ENCODE assay signal across 12 mouse cellular contexts in the genomic region with DNA sequence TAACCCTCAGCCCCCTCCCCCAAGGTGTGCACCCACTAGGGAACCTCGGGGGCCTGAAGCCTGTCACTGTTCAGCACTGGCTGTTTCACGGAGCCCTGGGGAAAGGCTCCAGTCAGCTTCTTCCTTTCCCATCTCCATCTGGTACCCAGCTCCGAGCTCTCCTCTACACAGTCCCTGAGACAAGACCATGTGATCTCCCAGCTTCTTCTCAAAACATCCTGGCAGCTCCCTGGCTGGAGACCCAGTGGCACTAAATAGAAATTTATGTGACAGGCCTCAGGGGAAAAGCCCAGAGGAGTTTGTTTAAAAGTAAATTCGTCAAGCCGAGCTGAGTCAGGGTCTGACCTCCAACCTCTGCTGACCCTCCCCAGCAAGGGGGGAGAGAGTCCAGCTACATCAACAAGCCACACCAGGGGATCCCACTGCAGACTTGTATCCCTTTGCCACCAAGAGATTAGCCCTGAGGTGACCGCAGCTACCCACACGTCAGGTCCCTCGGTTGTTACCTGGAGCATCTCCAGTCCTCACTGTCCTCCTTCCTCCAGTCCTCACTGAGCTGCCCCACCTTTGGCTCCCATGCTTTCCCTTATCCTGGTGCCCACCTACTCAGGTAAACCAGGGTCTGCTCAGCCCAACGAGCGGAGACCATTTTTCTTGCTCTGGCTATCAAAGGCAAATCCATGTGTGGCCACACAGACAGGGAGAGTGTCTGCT.
A peak's percentile ranks its signal among the peaks of the same experiment; 100 is the strongest.
DNase-seq lines count a peak whose midpoint lies in the region; ATAC-seq and TF ChIP-seq lines count a peak whose summit lies in the region.
"Had no signal": no experiment of that assay in that cellular context is flagged by ENCODE, and none has a peak within 500 bp of the region (broad histone marks: within the 10 kb centered on the region; RNA-seq: fewer than 3 reads in every experiment).

No protein-coding gene starts in this region.

- no peak overlapping the region for H3K27ac ChIP-seq in forebrain, postnatal 0 days (ENCODE audit: low read depth, low read length)
- H3K27ac ChIP-seq in forebrain, embryonic 12.5 days = no peak overlapping the region
- H3K27ac ChIP-seq in embryonic facial prominence, embryonic 10.5 days (replicated peaks) = 0 out of 2 replicates have a peak overlapping the region, but pooled peaks have one; percentile 41
- H3K27ac ChIP-seq: limb, embryonic 12.5 days had no signal

- no peak overlapping the region for H3K9ac ChIP-seq in forebrain, postnatal 0 days
- no peak overlapping the region for H3K9ac ChIP-seq in forebrain, embryonic 12.5 days
- H3K9ac ChIP-seq: embryonic facial prominence, embryonic 13.5 days; limb, embryonic 12.5 days had no signal

- H3K9me3 ChIP-seq in forebrain, postnatal 0 days (ENCODE audit: low read length) = no peaks in the 10 kb centered on the region
- no peaks in the 10 kb centered on the region for H3K9me3 ChIP-seq in forebrain, embryonic 12.5 days
- no peaks in the 10 kb centered on the region for H3K9me3 ChIP-seq in embryonic facial prominence, embryonic 10.5 days
- H3K9me3 ChIP-seq: embryonic facial prominence, embryonic 13.5 days; limb, embryonic 12.5 days had no signal

- H3K27me3 ChIP-seq in forebrain, postnatal 0 days (ENCODE audit: insufficient read depth, low read length) = no peaks in the 10 kb centered on the region
- no peaks in the 10 kb centered on the region for H3K27me3 ChIP-seq in forebrain, embryonic 12.5 days
- H3K27me3 ChIP-seq in embryonic facial prominence, embryonic 10.5 days (replicated peaks; ENCODE audit: low read depth, poor library complexity, severe bottlenecking) = no peaks in the 10 kb centered on the region
- H3K27me3 ChIP-seq: embryonic facial prominence, embryonic 13.5 days had no signal

- peak; percentile 72 for ATAC-seq in forebrain, postnatal 0 days
- no peak for ATAC-seq in forebrain, embryonic 12.5 days (ENCODE audit: low FRiP score)
- ATAC-seq: forebrain, embryonic 14.5 days had no signal

- peak; percentile 6 for DNase-seq in forebrain, postnatal 0 days
- DNase-seq in 3T3-L1 (ENCODE audit: low read depth, low spot score) = peak; percentile 22
- DNase-seq in embryonic facial prominence, embryonic 10.5 days (ENCODE audit: low spot score) = no peak
- DNase-seq in mesoderm, embryonic 11.5 days (ENCODE audit: low read depth, low spot score) = peak; percentile 71
- DNase-seq in adrenal gland, postnatal 10 days = no peak
- no peak for DNase-seq in c-Kit-positive CD71-positive TER-119-positive erythroid progenitor cells, embryonic 14.5 days (ENCODE audit: low spot score)
- no peak for DNase-seq in T-cell, adult 2 months (ENCODE audit: low spot score)

- H3K4me1 ChIP-seq in forebrain, postnatal 0 days (ENCODE audit: insufficient read depth) = no peaks in the 10 kb centered on the region; the same call in 1 of the 2 replicates
- H3K4me1 ChIP-seq in forebrain, embryonic 12.5 days = no peaks in the 10 kb centered on the region
- H3K4me1 ChIP-seq in embryonic facial prominence, embryonic 10.5 days = peaks cover 64% of the 10 kb centered on the region

- no peak for TF ChIP-seq CTCF in forebrain, postnatal 0 days (IDR thresholded peaks at IDR 0.05; ENCODE audit: low read depth)

- H3K36me3 ChIP-seq in forebrain, postnatal 0 days (ENCODE audit: insufficient read depth) = no peaks in the 10 kb centered on the region
- H3K36me3 ChIP-seq in forebrain, embryonic 12.5 days (replicated peaks) = no peaks in the 10 kb centered on the region
- H3K36me3 ChIP-seq in embryonic facial prominence, embryonic 10.5 days (replicated peaks) = no peaks in the 10 kb centered on the region
- H3K36me3 ChIP-seq: embryonic facial prominence, embryonic 13.5 days; limb, embryonic 12.5 days had no signal

- no peak overlapping the region for H3K4me2 ChIP-seq in forebrain, postnatal 0 days (ENCODE audit: low read depth)
- H3K4me2 ChIP-seq in forebrain, embryonic 12.5 days = no peak overlapping the region
- H3K4me2 ChIP-seq: embryonic facial prominence, embryonic 13.5 days; limb, embryonic 12.5 days had no signal

- H3K4me3 ChIP-seq in forebrain, postnatal 0 days (ENCODE audit: low read depth, low read length) = no peak overlapping the region
- H3K4me3 ChIP-seq in forebrain, embryonic 12.5 days (replicated peaks) = no peak overlapping the region
- no peak overlapping the region for H3K4me3 ChIP-seq in embryonic facial prominence, embryonic 10.5 days
- H3K4me3 ChIP-seq: embryonic facial prominence, embryonic 13.5 days; limb, embryonic 12.5 days; myocyte had no signal

- WGBS in forebrain, postnatal 0 days = 77% methylated on average over 10 of the region's 10 CpGs
- WGBS in forebrain, embryonic 12.5 days = 82% methylated on average over 10 of the region's 10 CpGs
- WGBS in embryonic facial prominence, embryonic 10.5 days = 51% methylated on average over 10 of the region's 10 CpGs

Comparison
In these comparisons a context has a peak if more than half of its experiments do, and no peak if none do; other contexts are left out.
1. DNase-seq: peak in forebrain, postnatal 0 days (single experiment), 3T3-L1 (single experiment) and mesoderm, embryonic 11.5 days (single experiment); none in embryonic facial prominence, embryonic 10.5 days (single experiment), adrenal gland, postnatal 10 days (single experiment), c-Kit-positive CD71-positive TER-119-positive erythroid progenitor cells, embryonic 14.5 days (single experiment) and T-cell, adult 2 months (single experiment).